Mouse (Mus musculus): ENCODE measurements around the gene Kcnab1.

- TF ChIP-seq CTCF (IDR thresholded peaks at IDR 0.05; ENCODE audit: control insufficient read depth, insufficient read depth, insufficient read length) (no peak), MYOD1 (IDR thresholded peaks at IDR 0.05; ENCODE audit: control insufficient read depth, insufficient read length, low read depth) (no peak)
These were observed 265.5 kb downstream of the Kcnab1 start for GRCm38 (mm10) chr3:65374729-65375128.

All from C2C12 (cell line).